Mouse (Mus musculus) C2C12 (cell line): Measurements from ENCODE around the gene Mia.

Experiments used
- CEBPB ChIP-seq: IDR thresholded peaks from one replicate; pipeline ENCODE4 v1.6.1; 2011; ENCODE audit warnings: low read depth, mild to moderate bottlenecking, control low read depth, moderate library complexity
- CTCF ChIP-seq: IDR thresholded peaks from one replicate; pipeline ENCODE4 v1.5.1; 2011; ENCODE audit not compliant: control insufficient read depth, insufficient read depth, insufficient read length
- FOSL1 ChIP-seq: IDR thresholded peaks from one replicate; pipeline ENCODE4 v1.8.0; 2011; ENCODE audit warnings: mild to moderate bottlenecking, low read length; ENCODE audit not compliant: poor library complexity, insufficient read depth, severe bottlenecking
- MAX ChIP-seq: IDR thresholded peaks from one replicate; pipeline ENCODE4 v1.6.1; 2011; ENCODE audit warnings: mild to moderate bottlenecking, control low read depth
- MYOD1 ChIP-seq: IDR thresholded peaks from one replicate; pipeline ENCODE4 v1.6.1; 2011; ENCODE audit warnings: low read depth; ENCODE audit not compliant: control insufficient read depth, insufficient read length
- MYOG ChIP-seq: IDR thresholded peaks from one replicate; pipeline ENCODE4 v1.6.1; 2011; ENCODE audit not compliant: control insufficient read depth, insufficient read length; ENCODE audit errors: extremely low read depth
- USF1 ChIP-seq: IDR thresholded peaks from one replicate; pipeline ENCODE4 v1.6.1; 2011; ENCODE audit warnings: low read depth, mild to moderate bottlenecking, control low read depth, moderate library complexity

GRCm38 (mm10) chr7:27166229-27166613, 14.7 kb downstream of the Mia start:
- TF ChIP-seq CTCF (no peak), MYOG (no peak), USF1 (no peak), CEBPB (no peak), MAX (no peak), MYOD1 (no peak), FOSL1 (no peak)
